Mouse (Mus musculus): Measurements from ENCODE around the gene Gm6902. TPM values are rescaled to one million over a fixed set of nuclear protein-coding genes. Genes with fewer than 3 reads are reported as not detected.
"Not testable (repeated sequence)": the region's sequence is repeated elsewhere in the genome, so short reads cannot be mapped to it uniquely, and the experiment has no call there.

The Gm6902 gene
- polyA plus RNA-seq (2015; fragmentation: Nextera tagmentation; extraction: Ambion mirVana): not detected in 2 replicates

- H3K9ac ChIP-seq (ENCODE audit: low read depth, low read length); H3K27me3 ChIP-seq (replicated peaks; ENCODE audit: control insufficient read depth, insufficient read depth, low read length); H3K4me2 ChIP-seq (replicated peaks; ENCODE audit: low read depth); H3K4me3 ChIP-seq (ENCODE audit: low read depth, low read length); H3K4me1 ChIP-seq (replicated peaks; ENCODE audit: control insufficient read depth, insufficient read depth, low read length); H3K9me3 ChIP-seq (ENCODE audit: control insufficient read depth); ATAC-seq; H3K27ac ChIP-seq (ENCODE audit: low read depth, low read length); H3K36me3 ChIP-seq (ENCODE audit: control insufficient read depth, insufficient read depth): not testable (repeated sequence)
- no CpG with 5 or more reads among the region's 2 CpGs for WGBS
Observed at GRCm38 (mm10) chr7:23278800-23279199, at the start of gene Gm6902. TSS of gene Gm6902 (minus strand) at chr7:23278900.

- H3K4me2 ChIP-seq (replicated peaks; ENCODE audit: low read depth); ATAC-seq; H3K36me3 ChIP-seq (ENCODE audit: control insufficient read depth, insufficient read depth): not testable (repeated sequence)
Observed at GRCm38 (mm10) chr7:23300892-23301291, 22.2 kb upstream of the Gm6902 start, which contains the start of gene Nlrp4e. TSS of gene Nlrp4e (plus strand) at chr7:23301192.

DNA sequence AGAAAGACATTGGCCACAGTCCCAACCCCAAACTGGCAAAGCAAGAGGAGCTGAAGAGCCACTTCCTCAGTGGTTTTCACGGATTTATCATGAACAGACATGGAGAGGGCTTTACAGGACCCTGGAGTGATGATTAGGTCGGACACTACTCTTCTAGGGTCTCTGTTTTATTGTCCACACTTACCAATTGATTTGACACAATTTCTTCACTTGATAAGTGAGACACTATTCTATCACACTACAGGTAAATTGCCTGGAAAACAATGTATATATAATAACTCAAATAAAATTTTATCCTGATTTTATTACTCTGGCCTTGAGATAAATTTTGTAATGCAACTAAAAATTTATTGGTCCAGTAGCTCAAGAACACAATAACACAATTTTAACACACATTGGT, 27.1 kb downstream of the Gm6902 start, which contains the start of gene Vmn1r166:
Vmn1r166 (minus strand) TSS at position 101 of the 400 bp plus-strand sequence.
- not testable (repeated sequence) for H3K36me3 ChIP-seq (ENCODE audit: control insufficient read depth, insufficient read depth); H3K27me3 ChIP-seq (replicated peaks; ENCODE audit: control insufficient read depth, insufficient read depth, low read length); H3K9ac ChIP-seq (ENCODE audit: low read depth, low read length); H3K27ac ChIP-seq (ENCODE audit: low read depth, low read length); ATAC-seq; H3K4me2 ChIP-seq (replicated peaks; ENCODE audit: low read depth); H3K4me3 ChIP-seq (ENCODE audit: low read depth, low read length); H3K4me1 ChIP-seq (replicated peaks; ENCODE audit: control insufficient read depth, insufficient read depth, low read length); H3K9me3 ChIP-seq (ENCODE audit: control insufficient read depth)
- WGBS: no CpG with 5 or more reads among the region's 2 CpGs

More at GRCm38 (mm10) chr7:23300892-23301291, 22.2 kb upstream of the Gm6902 start, which contains the start of gene Nlrp4e:
- H3K9ac ChIP-seq (ENCODE audit: low read depth, low read length); H3K27ac ChIP-seq (ENCODE audit: low read depth, low read length); H3K9me3 ChIP-seq (ENCODE audit: control insufficient read depth); H3K27me3 ChIP-seq (replicated peaks; ENCODE audit: control insufficient read depth, insufficient read depth, low read length); H3K4me3 ChIP-seq (ENCODE audit: low read depth, low read length); H3K4me1 ChIP-seq (replicated peaks; ENCODE audit: control insufficient read depth, insufficient read depth, low read length): not testable (repeated sequence)
- 89% methylated on average over 3 of the region's 3 CpGs for WGBS

Other genes with a start within 250 kb of the Gm6902 start
- gene Vmn1r163, start 223.4 kb downstream of the Gm6902 start, polyA plus RNA-seq (2015; fragmentation: Nextera tagmentation; extraction: Ambion mirVana): not detected in 2 replicates
- not detected in 2 replicates for gene Gm8720, start 211.4 kb downstream of the Gm6902 start, polyA plus RNA-seq (2015; fragmentation: Nextera tagmentation; extraction: Ambion mirVana)
- gene Gm10662, start 134.4 kb downstream of the Gm6902 start, polyA plus RNA-seq (2015; fragmentation: Nextera tagmentation; extraction: Ambion mirVana): not detected in 2 replicates
- not detected in 2 replicates for gene Vmn1r165, start 61.6 kb downstream of the Gm6902 start, polyA plus RNA-seq (2015; fragmentation: Nextera tagmentation; extraction: Ambion mirVana)
- not detected in 2 replicates for gene Vmn1r166, start 27.2 kb downstream of the Gm6902 start, polyA plus RNA-seq (2015; fragmentation: Nextera tagmentation; extraction: Ambion mirVana)
- gene Nlrp4e, start 22.3 kb upstream of the Gm6902 start, polyA plus RNA-seq (2015; fragmentation: Nextera tagmentation; extraction: Ambion mirVana): not detected in 2 replicates
- not detected in 2 replicates for gene Nlrp5, start 107.0 kb upstream of the Gm6902 start, polyA plus RNA-seq (2015; fragmentation: Nextera tagmentation; extraction: Ambion mirVana)
- not detected in 2 replicates for gene Vmn1r167, start 228.3 kb upstream of the Gm6902 start, polyA plus RNA-seq (2015; fragmentation: Nextera tagmentation; extraction: Ambion mirVana)

Data from intestine, postnatal 0 days (tissue).